Mouse (Mus musculus) lung, adult 2 months (tissue): ENCODE data around the gene Atp9a.

Source experiments
- CTCF ChIP-seq: fragments of 200-500 bp; IDR thresholded peaks from 2 replicates; pipeline ENCODE4 v1.5.1; 2011; ENCODE audit warnings: mild to moderate bottlenecking, low read length, control low read depth; ENCODE audit not compliant: insufficient read depth
- POLR2A ChIP-seq: fragments of 200-500 bp; IDR thresholded peaks from 2 replicates; pipeline ENCODE4 v1.6.1; 2011; ENCODE audit warnings: low read depth, mild to moderate bottlenecking, control low read depth, low read length, borderline replicate concordance; ENCODE audit errors: extremely low read depth

GRCm38 (mm10) chr2:168670241-168670640 is 72.0 kb downstream of the Atp9a start:
- no peak for TF ChIP-seq CTCF
- TF ChIP-seq POLR2A, result no peak
